Mouse (Mus musculus): ENCODE data around the gene Aox1.

Gene Aox1

GRCm38 (mm10) chr1:58102494-58102893 lies 72.8 kb downstream of the Aox1 start:
- no peak for DNase-seq (ENCODE audit: extremely low read depth, insufficient read length, low spot score)

- DNase-seq (ENCODE audit: extremely low read depth, insufficient read length, low spot score), result no peak
These were observed 76.0 kb downstream of the Aox1 start for GRCm38 (mm10) chr1:58105685-58106084.

- no peak for DNase-seq (ENCODE audit: extremely low read depth, insufficient read length, low spot score)
These were observed 77.3 kb downstream of the Aox1 start for GRCm38 (mm10) chr1:58107066-58107465.

- DNase-seq (ENCODE audit: extremely low read depth, insufficient read length, low spot score), result no peak
These were observed 80.5 kb downstream of the Aox1 start for GRCm38 (mm10) chr1:58110241-58110640.

- DNase-seq (ENCODE audit: extremely low read depth, insufficient read length, low spot score), result peak; percentile 7
These were observed 81.6 kb downstream of the Aox1 start for GRCm38 (mm10) chr1:58111315-58111714.

- peak; percentile 40 for DNase-seq (ENCODE audit: extremely low read depth, insufficient read length, low spot score)
These were observed 83.1 kb downstream of the Aox1 start, which contains the start of gene Aox3 for GRCm38 (mm10) chr1:58112880-58113279. TSS of gene Aox3 (plus strand) at chr1:58113130.

- no peak for DNase-seq (ENCODE audit: extremely low read depth, insufficient read length, low spot score)
These were observed 83.7 kb downstream of the Aox1 start for GRCm38 (mm10) chr1:58113441-58113840.

- no peak for DNase-seq (ENCODE audit: extremely low read depth, insufficient read length, low spot score)
These were observed 84.4 kb downstream of the Aox1 start for GRCm38 (mm10) chr1:58114021-58114560.

GRCm38 (mm10) chr1:58114666-58115375 lies 85.1 kb downstream of the Aox1 start:
- DNase-seq (ENCODE audit: extremely low read depth, insufficient read length, low spot score), result no peak

- DNase-seq (ENCODE audit: extremely low read depth, insufficient read length, low spot score), result no peak
These were observed 88.5 kb downstream of the Aox1 start for GRCm38 (mm10) chr1:58118231-58118630.

GRCm38 (mm10) chr1:58124901-58125300 lies 95.2 kb downstream of the Aox1 start:
- no peak for DNase-seq (ENCODE audit: extremely low read depth, insufficient read length, low spot score)

GRCm38 (mm10) chr1:58137891-58138290 lies 108.2 kb downstream of the Aox1 start:
- no peak for DNase-seq (ENCODE audit: extremely low read depth, insufficient read length, low spot score)

GRCm38 (mm10) chr1:58138986-58139385 lies 109.3 kb downstream of the Aox1 start:
- DNase-seq (ENCODE audit: extremely low read depth, insufficient read length, low spot score), result no peak

- no peak for DNase-seq (ENCODE audit: extremely low read depth, insufficient read length, low spot score)
These were observed 110.9 kb downstream of the Aox1 start for GRCm38 (mm10) chr1:58140607-58141006.

- DNase-seq (ENCODE audit: extremely low read depth, insufficient read length, low spot score), result no peak
These were observed 114.8 kb downstream of the Aox1 start for GRCm38 (mm10) chr1:58144384-58145069.

- DNase-seq (ENCODE audit: extremely low read depth, insufficient read length, low spot score), result no peak
These were observed 116.3 kb downstream of the Aox1 start for GRCm38 (mm10) chr1:58146026-58146425.

- DNase-seq (ENCODE audit: extremely low read depth, insufficient read length, low spot score), result no peak
These were observed 118.0 kb downstream of the Aox1 start for GRCm38 (mm10) chr1:58147776-58148175.

GRCm38 (mm10) chr1:58152247-58152646 lies 122.5 kb downstream of the Aox1 start:
- DNase-seq (ENCODE audit: extremely low read depth, insufficient read length, low spot score), result no peak
